Mouse (Mus musculus): Measurements from ENCODE around the gene Mark4.
A peak's percentile ranks its signal among the peaks of the same experiment; 100 is the strongest.

Mark4 gene

DNA sequence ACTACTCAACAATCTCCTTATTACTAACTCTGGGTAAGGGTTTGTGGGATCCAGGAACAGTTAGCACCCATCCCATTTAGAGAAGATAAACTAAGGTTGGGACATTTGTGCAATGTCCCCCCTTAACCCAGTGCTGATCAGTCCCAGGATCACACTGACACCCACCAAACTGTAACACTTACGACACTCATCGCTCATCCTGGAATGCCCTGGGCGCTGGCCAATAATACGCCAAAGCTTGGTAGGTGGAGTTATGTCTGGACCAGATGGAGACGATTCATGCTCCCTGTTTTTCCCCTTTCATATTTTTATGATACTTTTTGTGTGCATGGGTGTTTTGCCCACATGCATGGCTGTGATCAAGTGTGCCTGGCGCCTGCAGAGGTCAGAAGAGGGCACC, 28.2 kb downstream of the Mark4 start:
- no peak for DNase-seq

- DNase-seq, result no peak
Observed at GRCm38 (mm10) chr7:19429726-19430125, 28.9 kb downstream of the Mark4 start.

- no peak for DNase-seq
Observed at GRCm38 (mm10) chr7:19427999-19428650, 30.5 kb downstream of the Mark4 start.

- no peak for DNase-seq
Observed at GRCm38 (mm10) chr7:19426888-19427287, 31.7 kb downstream of the Mark4 start.

GRCm38 (mm10) chr7:19426349-19426748, 32.3 kb downstream of the Mark4 start:
- DNase-seq, result no peak

- no peak for DNase-seq
Observed at GRCm38 (mm10) chr7:19424051-19424450, 34.6 kb downstream of the Mark4 start.

DNA sequence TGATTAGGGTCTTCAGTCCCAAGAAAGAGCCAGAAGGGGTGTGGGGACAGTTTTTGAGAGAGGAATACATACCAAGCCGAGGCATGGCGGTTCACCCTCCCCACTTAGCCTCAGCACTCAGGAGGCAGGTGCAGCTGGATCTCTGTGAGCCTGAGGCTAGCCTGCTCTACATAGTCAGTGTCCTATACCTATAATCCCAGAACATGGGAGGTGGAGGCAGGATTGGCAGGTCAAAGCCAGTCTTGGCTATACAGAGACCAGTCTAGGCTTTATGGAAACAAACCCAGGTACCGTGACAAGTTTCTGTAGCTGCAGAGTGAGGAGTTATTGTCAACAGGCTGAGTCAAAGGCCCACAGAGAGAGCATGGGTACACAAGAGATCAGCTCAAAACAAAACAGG, 35.5 kb downstream of the Mark4 start:
- no peak for DNase-seq

DNA sequence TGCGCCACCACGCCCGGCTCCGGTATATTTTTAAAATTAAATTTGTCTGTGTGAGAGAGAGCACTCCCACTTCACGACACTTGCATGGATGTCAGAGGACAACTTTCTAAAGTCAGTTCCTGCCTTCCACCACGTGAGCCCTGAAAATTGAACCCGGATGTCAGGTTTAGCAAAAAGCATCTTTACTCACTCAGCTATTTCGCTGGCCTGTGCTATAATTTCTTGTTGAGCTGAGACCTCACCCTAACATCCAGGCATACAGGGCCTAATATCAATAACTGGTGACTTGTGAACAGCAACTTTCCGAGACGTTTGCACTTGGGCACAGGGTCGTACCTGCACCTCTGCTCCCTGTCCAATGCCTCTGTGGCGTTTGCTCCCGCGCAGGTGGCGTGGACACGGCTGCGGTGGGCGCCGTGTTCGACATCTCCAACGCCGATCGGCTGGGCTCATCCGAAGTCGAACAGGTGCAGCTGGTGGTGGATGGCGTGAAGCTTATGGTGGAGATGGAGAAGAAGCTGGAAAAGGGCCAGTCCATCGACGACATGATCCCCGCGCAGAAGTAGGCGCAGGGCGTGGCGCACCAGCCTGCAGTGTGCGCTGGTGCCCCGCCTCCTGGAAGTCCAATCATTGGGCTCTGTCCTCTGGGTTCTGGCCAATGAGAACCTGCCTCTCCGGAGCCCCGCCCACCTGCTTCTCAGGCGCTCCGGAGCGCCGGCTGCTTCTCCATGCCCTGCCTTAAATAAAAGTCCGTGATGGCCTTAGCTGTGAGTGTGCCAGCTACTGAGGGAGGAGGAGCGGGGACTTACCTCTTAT, 37.6 kb downstream of the Mark4 start:
- DNase-seq, result peak; percentile 83

DNA sequence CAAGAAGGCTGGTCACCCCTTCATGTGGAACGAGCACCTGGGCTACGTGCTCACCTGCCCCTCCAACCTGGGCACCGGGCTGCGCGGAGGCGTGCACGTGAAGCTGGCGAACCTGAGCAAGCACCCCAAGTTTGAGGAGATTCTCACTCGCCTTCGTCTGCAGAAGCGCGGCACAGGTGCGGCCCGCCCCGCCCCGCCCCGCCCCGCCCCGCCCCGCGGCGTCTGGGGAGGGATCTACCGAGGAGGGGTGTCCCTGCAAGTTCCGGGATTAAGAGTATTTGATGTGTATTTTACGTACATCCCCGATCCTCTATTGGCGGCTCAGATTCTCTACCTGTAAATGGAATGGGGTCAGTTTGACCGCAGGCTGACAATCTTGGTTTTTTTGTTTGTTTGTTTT, 38.5 kb downstream of the Mark4 start:
- no peak for DNase-seq

- no peak for DNase-seq
Observed at GRCm38 (mm10) chr7:19416590-19416989, 42.0 kb downstream of the Mark4 start.

- no peak for DNase-seq
Observed at GRCm38 (mm10) chr7:19413525-19413924, 45.1 kb downstream of the Mark4 start.

DNA sequence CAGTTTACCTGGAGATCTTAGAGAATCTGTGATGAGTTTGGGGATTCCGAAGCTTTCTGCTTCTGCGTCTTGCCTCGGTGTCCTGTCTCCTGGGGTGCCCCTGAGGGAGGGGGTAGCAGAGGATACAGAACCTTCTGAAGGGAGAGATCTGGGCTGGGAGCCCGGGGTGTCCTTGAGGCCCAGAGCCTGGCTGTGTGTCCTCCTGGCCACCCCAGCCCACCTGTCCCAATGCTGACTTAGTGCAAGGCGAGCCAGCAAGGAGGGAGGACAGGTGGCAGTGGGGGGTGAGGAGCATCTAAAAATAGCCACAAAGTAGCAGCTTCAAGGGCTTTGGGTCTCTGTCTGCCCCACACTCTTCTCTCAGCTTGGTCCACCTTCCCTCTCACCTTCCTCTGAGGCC, 46.8 kb downstream of the Mark4 start:
- DNase-seq, result no peak

DNA sequence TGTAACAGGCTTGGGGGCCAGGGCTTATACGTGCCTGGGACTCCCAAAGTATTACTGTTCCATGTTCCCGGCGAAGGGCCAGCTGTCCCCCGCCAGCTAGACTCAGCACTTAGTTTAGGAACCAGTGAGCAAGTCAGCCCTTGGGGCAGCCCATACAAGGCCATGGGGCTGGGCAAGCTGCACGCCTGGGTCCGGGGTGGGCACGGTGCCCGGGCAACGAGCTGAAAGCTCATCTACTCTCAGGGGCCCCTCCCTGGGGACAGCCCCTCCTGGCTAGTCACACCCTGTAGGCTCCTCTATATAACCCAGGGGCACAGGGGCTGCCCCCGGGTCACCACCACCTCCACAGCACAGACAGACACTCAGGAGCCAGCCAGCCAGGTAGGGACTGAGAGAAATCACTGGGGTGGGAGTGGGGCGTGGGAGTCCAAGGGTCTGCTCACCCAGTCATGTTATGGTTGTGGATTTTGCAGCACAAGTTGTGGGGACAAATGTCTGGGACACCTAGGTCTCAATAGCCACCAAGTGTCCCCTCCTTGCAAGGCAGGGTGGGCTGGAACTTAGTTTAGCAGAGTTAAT, 47.8 kb downstream of the Mark4 start:
- no peak for DNase-seq

DNA sequence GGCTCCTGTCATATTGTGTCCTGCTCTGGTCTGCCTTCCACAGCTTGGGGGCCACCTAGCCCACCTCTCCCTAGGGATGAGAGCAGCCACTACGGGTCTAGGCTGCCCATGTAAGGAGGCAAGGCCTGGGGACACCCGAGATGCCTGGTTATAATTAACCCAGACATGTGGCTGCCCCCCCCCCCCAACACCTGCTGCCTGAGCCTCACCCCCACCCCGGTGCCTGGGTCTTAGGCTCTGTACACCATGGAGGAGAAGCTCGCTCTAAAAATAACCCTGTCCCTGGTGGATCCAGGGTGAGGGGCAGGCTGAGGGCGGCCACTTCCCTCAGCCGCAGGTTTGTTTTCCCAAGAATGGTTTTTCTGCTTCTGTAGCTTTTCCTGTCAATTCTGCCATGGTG, 48.9 kb downstream of the Mark4 start:
- DNase-seq, result no peak

DNA sequence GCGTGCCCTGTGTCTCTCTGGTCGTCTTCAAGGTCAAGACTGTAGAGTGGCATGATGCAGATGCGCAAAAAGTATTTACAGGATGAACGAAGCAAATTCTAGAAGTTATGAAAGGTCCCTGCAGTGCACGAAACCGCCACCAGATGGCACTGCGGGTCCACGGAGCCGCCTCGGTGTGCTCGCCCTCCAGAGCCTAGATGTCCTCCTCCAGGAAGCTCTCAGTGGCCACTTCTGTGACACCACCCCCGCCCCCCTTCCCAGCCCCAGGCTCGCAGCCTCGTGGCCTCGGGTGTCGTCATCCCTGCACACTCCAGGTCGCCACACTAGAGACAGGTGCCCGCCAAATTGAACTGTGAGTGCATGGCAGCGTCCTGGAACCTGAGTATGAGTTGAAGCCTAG, 53.2 kb downstream of the Mark4 start:
- peak; percentile 93 for DNase-seq

- no peak for DNase-seq
Observed at GRCm38 (mm10) chr7:19404476-19404875, 54.1 kb downstream of the Mark4 start, which contains the start of gene Ckm. TSS of gene Ckm (plus strand) at chr7:19404776.

- DNase-seq, result no peak
Observed at GRCm38 (mm10) chr7:19403731-19404296, 54.8 kb downstream of the Mark4 start, which contains the start of gene Klc3. TSS of gene Klc3 (minus strand) at chr7:19404104.

- DNase-seq, result no peak
Observed at GRCm38 (mm10) chr7:19402535-19403112, 56.0 kb downstream of the Mark4 start.

DNA sequence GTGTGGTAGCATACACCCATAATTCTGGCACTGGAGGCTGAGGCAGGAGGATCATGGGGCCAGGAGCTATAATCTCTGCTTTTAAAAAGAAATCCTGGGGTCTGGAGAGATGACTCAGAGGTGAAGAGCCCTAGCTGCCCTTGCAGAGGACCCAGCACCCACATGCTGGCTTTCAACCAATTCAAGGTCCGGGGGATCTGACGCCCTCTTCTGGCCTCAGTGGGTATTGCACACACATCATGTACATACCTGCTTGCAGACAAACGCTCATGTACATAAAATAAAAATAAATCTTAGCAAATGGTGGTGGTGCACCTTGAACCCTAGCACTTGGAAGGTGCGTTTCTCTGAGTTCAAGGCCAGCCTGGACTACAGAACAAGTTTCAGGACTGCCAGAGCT, 57.7 kb downstream of the Mark4 start:
- DNase-seq, result no peak

- DNase-seq, result no peak
Observed at GRCm38 (mm10) chr7:19399496-19400280, 58.9 kb downstream of the Mark4 start.

GRCm38 (mm10) chr7:19394484-19394883, 64.1 kb downstream of the Mark4 start:
- no peak for DNase-seq

- no peak for DNase-seq
Observed at GRCm38 (mm10) chr7:19388699-19389413, 69.8 kb downstream of the Mark4 start.
